Mouse (Mus musculus): ENCODE results near the gene Plac1.
"Not testable (repeated sequence)": the region's sequence is repeated elsewhere in the genome, so short reads cannot be mapped to it uniquely, and the experiment has no call there.

Gene Plac1

DNA sequence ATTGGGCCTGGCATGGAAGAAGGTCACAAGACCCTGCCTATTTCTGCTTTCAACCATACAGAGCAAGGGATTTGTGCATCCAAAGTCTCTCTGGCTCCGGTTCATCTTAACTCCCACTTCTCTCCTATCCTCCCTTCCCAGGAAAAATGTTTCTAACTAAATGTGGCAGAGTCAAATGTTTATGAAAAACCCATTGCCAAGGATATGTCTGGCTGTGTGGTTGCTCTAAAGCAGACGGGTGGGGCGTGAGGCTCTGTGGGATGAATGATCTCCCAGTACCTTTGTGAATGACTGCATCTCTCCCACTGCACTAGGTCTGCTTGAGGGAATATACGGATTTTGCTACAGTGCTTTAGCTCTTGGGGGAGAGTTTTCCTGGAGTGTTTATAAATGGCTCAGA lies 193.9 kb downstream of the Plac1 start:
- DNase-seq (ENCODE audit: low spot score), result no peak

DNA sequence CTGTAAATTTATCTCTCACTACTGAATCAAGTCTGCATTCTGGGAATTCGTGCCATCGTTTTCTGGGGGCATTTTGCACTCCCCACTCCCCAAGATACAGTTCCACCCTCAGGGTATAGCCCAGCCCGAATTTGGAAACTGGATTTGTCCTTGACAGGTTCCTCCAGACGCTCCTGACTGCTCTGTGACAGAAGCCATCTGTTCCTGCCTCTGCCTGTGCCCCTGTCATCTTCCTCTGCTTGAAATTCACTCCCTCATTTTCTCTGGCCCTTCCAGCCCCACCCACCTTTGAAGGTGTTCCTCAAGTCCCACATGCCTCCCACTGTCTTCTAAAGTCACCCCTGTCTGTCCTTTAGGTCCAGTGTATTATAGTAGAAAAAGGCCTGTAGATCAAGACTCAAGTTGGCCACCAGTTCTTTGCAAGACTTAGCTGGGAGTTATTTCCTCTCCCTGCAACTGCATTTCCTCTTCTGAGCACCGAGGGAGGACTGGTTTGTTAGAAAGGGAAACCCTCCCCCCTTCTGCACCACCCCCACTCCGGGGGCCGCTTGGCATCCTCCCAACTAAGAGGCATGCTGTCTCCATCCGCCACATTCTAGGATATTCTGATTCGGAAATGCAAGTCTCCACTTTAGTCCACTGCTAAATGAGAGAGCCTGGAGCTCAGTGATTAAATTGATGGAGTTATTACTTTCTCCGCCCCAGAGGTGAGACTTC lies 194.6 kb downstream of the Plac1 start:
- no peak for DNase-seq (ENCODE audit: low spot score)

DNA sequence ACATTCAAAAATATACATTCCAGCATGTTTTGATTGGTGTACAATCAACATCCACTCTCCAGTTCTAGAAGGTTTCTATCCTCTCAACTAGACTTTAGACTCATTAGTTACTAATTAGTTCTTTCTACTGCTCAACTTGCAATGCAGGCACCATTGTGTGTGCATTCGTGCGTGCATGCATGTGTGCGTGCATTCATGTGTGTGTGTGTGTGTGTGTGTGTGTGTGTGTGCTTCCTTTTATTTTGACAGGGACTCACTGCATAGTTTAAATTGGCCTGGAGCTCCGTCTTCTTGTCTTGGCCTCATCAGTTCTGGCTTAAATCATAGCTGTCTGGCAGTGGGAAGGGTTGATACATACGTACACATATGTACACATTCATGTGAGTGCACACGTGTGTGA lies 198.9 kb downstream of the Plac1 start:
- no peak for DNase-seq (ENCODE audit: low spot score)

DNA sequence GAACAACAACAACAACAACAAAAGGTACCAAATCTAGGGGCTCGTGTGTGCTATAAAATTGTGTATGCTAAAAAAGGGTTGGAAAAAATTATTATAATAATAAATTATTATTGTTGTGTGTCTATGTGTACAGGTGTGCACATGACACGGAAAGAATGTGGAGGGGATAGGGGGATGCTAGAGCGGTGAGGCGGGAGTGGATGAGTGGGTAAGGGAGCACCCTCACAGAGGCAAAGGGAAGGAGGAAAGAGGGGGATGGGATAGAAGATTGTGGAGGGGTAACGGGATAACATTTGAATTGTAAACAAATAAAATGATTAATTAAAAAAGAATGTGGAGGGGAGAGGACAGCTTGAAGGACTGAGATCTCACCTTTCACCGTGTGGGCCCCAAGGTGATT lies 199.8 kb downstream of the Plac1 start:
- no peak for DNase-seq (ENCODE audit: low spot score)

DNA sequence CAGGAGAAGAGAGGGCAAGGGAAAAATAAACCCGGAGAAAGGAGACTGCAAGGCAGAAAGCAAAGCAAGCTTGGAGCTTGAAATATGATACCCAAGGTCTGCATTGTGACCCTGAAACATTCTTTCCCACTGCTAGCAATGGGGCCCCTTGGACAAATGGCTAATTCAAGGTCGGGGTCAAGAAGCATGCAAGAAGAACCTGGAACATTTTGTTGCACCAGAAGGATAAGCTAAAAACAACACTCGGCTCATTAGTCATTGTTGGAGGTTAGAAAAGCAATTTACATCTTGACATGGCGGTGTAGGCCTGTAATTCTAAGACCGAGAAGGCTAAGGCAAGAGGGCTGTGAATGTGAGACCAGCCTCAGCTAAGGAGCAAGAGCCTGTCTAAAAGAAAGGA lies 200.3 kb downstream of the Plac1 start:
- DNase-seq (ENCODE audit: low spot score), result no peak

DNA sequence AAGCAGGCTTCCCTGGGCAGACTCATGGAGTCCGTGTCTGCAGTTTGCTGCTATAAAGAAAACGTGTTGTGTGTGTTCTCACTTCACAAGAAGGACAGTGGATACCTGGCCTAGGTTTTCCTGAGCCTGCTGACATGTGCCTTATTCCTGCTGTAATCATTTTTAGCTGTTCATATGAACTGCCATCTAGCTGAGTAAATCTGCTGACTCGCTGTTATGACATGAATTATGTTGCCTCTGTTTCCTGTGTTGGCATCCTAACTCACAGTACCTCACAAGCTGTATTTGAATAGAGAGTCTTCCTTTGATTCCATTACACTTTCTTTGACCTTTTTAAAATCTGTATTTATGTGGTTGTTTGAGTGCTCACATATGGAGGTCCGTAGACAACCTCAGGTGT lies 201.7 kb downstream of the Plac1 start:
- DNase-seq (ENCODE audit: low spot score), result no peak

DNA sequence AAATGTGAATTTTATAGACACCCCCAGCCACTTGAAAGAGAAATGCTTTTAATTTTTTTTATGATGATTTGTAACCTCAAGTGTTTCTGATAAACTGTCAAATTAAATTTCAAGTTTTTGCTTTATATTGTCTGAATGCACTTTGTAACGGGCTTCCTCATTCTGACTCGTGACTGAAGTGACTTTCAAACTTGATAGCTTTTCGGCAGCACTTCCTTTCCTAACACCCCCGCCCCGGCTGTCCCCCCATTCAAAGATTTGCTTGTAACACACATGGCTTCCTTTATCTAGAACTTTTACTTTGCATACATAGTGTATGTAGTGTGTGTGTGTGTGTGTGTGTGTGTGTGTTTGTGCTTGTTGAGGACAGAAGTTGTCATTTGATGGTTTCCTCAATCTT lies 210.4 kb downstream of the Plac1 start:
- no peak for DNase-seq (ENCODE audit: low spot score)

DNA sequence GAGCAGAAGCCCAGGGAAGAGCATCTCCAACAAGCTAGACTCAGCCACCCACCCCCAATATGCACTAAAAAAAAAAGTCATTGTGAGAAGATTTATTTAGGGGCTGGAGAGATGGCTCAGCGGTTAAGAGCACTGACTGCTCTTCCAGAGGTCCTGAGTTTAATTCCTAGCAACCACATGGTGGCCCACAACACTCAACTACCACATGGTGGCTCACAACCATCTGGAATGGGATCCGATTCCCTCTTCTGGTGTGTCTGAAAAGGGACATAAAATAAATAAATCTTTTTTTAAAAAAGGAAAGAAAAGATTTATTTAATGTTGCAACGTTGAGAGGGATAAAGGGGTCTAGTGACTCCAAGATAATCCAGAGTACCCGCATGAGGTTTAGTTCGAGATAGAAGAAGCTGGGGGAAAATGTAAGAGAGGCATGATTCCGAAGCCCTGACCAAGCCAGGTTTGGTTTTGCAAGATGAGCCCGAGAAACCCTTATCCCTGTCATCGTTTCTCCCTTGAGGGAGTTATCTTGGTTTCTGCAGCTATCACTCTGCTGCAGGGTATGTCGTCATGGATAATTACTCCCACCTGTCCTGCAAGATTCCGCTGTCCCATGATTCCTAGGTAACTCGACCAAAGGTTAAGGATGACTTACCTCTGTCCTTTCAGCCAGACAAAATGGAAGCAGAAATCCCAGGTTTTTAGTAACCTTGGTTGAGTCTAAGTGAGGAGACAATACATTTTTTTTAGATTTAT lies 214.3 kb downstream of the Plac1 start:
- DNase-seq (ENCODE audit: low spot score), result no peak

DNA sequence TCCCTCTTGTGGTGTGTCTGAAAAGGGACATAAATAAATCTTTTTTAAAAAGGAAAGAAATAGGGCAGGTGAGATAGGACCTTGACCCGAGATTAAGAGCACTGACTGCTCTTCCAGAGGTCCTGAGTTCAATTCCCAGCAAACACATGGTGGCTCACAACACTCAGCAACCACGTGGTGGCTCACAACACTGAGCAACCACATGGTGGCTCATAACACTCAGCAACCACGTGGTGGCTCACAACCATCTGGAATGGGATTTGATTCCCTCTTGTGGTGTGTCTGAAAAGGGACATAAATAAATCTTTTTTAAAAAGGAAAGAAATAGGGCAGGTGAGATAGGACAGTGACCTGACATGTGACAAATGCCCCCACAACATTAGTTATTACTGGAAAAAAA lies 215.6 kb downstream of the Plac1 start:
- not testable (repeated sequence) for DNase-seq (ENCODE audit: low spot score)

DNA sequence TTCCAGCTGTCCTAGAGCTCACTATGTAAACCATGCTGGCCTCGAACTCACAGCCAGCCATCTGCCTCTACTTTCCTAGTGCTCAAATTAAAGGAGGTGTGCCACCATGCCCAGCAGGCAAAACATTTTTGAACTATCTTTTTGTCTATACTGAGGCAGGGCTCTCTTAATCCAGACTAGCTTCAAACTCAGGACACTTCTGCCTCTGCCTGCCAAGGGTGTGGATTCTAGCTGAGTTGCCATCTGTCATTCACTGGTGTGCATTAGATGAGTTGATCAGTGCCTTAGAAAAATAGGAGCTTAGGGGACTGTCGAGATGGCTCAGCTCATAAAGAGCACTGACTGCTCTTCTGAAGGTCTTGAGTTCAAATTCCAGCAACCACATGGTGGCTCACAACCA lies 216.9 kb downstream of the Plac1 start:
- no peak for DNase-seq (ENCODE audit: low spot score)
